Mouse (Mus musculus): ENCODE measurements around the gene Man2b2.
A peak's percentile ranks its signal among the peaks of the same experiment; 100 is the strongest.

Gene Man2b2

DNA sequence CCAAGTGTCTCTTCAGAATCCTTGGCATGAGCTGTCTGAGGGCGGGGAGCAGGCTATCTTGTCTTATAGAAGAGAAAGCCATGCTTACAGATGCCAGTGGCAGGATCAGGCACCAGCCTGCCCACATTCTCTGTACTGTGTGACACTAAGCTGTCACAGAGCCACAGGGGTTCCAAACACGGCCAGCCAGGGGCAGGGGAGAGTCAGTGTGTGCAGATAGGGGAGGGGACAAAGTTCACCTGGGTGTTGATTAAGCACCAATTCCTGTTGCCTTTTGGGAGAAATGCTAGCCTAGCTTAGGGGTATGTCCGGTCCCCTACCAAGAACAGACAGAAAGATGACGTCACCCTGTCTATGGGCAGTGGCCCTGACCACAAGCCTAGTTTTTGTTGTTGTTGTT lies 1.4 kb downstream of the Man2b2 start:
- peak; percentile 22 for DNase-seq

- no peak for DNase-seq
Measured at GRCm38 (mm10) chr5:36822907-36823306, 7.5 kb downstream of the Man2b2 start.

DNA sequence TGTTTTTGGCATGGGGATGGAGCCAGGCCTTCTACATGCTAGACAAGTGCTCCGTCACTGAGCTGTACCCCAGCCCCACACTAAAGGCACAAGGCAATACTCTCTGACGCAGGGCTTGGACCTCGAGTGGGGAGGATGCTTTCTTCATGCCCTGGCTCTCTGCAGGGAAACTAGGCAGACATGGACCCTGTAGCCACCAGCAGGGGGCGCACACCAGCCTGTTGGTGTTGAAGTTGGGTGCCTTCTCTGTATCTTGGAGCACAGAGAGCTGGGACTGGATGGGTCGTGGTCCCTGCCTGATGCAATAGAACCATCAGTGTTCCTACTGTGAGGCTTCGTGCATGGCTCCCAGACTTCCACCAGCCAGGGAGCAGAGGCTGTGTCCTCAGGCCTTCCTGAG lies 10.3 kb downstream of the Man2b2 start:
- peak; percentile 59 for DNase-seq

GRCm38 (mm10) chr5:36819742-36820141 lies 10.7 kb downstream of the Man2b2 start:
- no peak for DNase-seq

DNA sequence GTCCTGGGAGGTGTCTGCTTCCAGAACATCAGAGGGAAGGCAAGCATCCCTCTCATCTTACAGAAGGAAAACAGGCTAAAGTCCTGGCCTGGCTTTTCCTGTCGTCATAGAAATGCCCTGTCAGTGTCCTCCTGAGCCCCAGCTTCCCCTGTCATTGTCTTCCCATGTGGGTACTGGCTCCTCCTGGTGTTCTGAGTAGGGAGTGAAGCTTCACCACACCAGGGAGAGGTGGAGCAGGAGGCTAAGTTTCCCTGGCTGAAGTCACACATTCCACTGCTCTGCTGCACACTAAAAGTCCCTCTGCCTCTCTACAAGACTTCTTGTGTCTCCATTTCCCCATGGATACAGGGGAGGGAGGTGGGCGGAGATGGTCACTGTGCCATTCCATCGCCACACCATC lies 12.7 kb downstream of the Man2b2 start:
- no peak for DNase-seq

GRCm38 (mm10) chr5:36814554-36814953 lies 15.9 kb downstream of the Man2b2 start:
- DNase-seq, result no peak

GRCm38 (mm10) chr5:36811413-36811812 lies 19.0 kb downstream of the Man2b2 start:
- peak; percentile 72 for DNase-seq

DNA sequence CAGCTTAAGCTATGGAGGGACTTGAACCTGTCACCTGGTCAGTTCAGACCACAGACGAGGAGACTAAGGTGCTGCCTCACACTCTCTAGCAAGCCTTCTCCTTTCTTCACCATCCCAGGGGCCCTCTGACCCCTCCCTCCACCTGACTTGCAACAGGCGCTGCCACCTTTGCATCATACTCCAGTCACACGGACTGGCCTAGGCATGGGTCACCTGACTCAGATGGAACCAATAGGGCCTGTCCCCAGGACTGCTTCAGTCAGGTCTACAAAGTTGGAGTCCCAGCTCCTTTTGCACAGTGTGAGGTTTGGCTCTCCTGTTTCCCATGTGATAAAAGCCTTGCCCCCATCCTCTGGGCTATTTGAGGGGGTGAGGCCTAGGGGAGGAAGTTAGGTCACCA lies 19.8 kb downstream of the Man2b2 start:
- no peak for DNase-seq

DNA sequence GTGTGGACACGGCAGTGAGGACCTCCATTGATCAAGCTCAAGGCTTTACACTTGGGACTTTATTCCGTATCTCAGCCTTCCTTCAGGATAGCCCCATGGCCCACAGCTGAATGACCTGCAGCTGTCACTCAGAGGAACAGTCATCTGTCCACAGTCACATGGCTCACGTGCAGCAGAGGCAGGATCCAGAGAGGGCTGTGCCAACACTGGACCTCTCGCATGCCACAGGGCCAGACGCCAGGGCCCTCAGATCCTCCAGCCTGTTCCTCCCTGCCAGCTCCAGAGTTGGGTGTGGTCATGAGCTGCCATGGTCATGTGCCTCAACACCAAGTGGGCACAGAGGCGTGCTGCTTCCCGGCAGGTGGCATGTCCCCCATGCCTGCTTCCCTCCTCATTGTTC lies 21.3 kb downstream of the Man2b2 start:
- DNase-seq, result no peak

GRCm38 (mm10) chr5:36807106-36807505 lies 23.3 kb downstream of the Man2b2 start:
- no peak for DNase-seq

DNA sequence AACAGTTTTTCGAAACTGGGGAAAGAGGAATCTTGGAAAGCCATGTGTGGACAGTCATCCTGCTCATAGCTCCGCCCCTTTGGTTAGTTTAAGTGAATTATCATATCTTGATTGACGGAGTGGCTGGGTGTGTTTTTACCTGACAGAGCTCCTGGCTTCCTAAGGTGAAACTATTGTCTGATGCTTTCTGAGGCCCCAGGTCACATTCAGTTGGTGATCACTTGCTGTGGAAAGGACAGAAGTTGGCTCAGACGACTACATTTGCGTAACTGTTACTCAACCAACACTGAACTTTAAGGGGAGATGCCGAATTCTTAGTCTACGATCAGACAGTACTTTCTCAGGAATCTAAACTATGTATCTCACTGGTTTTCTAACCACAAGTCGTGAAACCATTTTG lies 33.2 kb downstream of the Man2b2 start:
- no peak for DNase-seq

- peak; percentile 94 for DNase-seq
Measured at GRCm38 (mm10) chr5:36796296-36797014, 34.0 kb downstream of the Man2b2 start, which contains the start of gene Mrfap1. TSS of gene Mrfap1 (minus strand) at chr5:36796772.

DNA sequence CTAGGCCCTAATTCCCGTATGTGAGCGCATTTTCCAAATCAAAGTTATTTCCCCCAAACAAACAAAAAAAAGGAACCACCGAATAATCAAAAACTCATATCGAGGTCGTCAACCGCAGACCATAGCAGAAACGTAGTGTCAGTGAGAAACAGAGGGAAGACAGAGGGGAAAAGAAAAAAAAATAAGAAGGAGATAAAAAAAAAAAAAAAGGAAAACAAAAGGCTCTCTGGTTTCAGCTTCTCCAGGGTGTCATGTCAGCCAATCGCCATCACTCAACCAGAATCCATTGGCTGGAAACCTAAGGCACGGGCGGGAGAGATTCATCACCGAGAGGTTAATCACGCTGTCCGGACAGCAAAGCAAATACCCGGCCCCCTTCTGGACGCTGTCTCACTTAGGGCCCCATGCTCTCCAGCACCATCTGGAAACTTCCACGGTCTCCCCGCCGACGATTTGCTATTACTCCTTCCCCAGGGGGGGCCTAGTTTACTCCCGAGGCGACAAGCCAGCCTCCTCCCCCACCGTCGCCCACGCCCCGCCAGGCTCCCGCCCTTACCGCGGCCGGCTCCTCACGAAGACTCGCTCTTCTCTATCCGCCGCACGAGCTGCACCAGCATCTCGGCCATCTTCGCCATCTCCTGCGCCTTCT lies 34.7 kb downstream of the Man2b2 start:
- DNase-seq, result peak; percentile 46

DNA sequence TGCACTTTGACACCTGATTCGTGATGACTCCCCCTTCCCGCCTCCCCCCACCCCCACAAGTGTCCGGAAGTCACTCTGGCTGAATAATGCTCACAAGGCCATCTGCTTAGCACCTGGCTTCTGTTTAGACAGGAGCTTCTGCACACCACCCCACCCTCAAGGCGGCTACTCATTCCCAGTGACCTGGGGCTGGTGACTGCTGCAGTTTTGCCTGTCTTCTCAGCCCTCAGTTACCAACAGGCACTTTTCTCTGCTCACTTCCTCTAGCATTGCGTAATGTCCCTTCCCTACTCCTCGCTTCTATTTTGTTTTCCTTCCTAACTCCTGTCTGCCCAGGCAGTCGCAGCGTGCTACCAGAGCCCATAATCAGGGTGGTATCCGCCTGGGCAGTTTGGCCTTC lies 38.6 kb downstream of the Man2b2 start:
- DNase-seq, result no peak

DNA sequence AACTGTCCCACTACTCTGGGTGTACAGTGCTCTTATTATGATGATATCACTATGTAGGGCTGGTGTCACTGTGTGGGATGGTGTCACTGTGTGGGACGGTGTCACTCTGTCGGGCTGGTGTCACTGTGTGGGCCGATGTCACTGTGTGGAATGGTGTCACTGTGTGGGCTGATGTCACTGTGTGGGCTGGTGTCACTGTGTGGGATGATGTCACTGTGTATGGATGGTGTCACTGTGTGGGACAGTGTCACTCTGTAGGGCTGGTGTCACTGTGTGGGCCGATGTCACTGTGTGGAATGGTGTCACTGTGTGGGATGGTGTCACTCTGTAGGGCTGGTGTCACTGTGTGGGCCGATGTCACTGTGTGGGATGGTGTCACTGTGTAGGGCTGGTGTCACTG lies 44.4 kb downstream of the Man2b2 start:
- DNase-seq, result no peak

DNA sequence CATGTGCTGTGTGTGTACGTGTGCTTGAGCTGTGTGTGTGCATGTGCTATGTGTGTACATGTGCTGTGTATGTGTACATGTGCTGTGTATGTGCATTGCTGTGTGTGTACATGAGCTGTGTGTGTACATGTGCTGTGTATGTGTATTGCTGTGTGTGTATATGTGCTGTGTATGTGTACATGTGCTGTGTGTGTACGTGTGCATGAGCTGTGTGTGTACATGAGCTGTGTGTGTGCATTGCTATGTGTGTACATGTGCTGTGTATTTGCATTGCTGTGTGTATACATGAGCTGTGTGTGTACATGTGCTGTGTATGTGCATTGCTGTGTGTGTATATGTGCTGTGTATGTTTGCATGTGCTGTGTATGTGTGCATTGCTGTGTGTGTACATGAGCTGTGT lies 50.9 kb downstream of the Man2b2 start:
- no peak for DNase-seq

GRCm38 (mm10) chr5:36778901-36779300 lies 51.6 kb downstream of the Man2b2 start:
- DNase-seq, result no peak

- no peak for DNase-seq
Measured at GRCm38 (mm10) chr5:36777186-36777585, 53.3 kb downstream of the Man2b2 start.

- no peak for DNase-seq
Measured at GRCm38 (mm10) chr5:36776021-36776575, 54.4 kb downstream of the Man2b2 start.

DNA sequence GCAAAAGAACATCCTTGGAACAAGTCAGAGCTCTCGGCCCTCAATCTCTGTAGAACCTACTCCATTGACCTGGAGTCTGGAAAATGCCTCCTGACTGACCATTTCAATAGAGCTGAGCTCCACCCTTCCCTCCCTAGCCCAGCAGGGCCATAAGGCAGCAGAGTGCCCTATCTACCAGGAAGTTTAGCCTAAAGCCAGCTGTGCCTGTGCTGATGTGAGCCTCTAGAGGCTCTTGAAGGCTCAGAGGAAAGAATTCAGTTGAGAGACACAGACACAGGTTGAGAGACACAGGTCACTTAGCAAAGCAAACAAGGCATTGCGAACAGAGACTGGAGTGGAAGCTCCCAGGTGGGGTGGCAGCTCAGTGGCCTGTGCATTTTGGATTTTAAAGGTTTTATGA lies 55.1 kb downstream of the Man2b2 start:
- no peak for DNase-seq

- DNase-seq, result no peak
Measured at GRCm38 (mm10) chr5:36772586-36772985, 57.9 kb downstream of the Man2b2 start.

DNA sequence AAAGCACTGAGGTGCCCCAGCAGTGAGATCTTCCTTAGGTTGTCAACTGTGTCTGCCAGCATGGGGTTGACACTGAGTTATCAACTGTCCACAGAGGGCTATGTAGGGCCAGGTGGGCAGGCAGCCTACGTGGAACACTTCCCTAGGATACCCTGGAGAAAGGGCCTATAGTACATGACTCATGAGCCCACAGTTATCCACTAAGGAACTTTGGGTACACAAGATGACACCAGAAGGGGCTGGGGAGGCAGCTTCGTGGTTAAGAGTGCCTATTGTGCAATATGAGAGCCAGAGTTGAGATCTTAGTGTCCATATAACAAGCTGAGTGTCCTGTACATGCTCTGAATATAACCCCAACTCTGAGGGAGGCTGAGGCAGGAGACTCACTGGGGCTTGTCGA lies 60.9 kb downstream of the Man2b2 start:
- no peak for DNase-seq

DNA sequence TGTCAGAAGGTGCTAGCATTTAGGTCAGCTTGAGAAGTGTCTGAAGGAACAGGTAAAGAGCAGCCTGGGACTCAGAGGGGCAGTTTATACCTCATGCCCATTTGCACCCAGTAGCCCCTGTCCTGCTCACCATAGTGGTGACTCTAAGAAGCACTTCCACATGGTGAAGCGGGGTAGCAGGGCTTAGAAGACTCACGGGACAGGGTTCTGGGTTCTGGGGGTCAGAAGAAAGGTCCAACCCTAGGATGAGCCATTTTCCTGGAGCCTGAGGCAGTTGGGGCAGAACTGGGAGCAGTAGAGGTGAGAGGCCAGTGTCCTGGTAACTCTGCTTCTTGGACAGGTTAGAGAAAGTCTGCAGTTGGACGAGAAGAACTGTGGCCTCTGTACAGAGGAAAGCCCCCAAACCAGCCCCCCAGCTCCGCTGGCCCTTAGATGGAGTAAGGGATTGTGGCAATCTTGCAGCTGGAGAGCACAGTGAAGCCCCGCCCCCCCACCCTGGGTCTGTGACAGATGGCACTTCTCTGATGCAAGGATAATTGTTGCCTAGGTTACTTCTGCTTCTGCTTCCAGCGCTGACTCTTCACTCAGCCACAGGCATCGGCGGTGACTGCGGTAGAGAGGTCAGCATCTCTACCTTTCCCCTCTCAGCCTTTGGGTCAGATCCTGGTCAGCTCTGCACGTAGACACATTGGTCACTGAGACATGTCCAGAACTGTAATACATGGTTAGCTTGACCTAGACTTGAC lies 63.3 kb downstream of the Man2b2 start:
- DNase-seq, result no peak

- no peak for DNase-seq
Measured at GRCm38 (mm10) chr5:36759848-36760247, 70.6 kb downstream of the Man2b2 start.

Data from kidney, adult 9 months (tissue).